Mouse (Mus musculus) limb, embryonic 14.5 days (tissue): ENCODE data around the gene 2310007B03Rik. TPM values are rescaled to one million over a fixed set of nuclear protein-coding genes. Genes with fewer than 3 reads are reported as not detected.

Experiments used
- ATAC-seq: fragments of 200-750 bp; cut with Nextera tagmentation; 2 replicates; pipeline ENCODE4 v1.8.0; 2017; ENCODE audit warnings: low read depth, moderate number of reproducible peaks, moderate TSS enrichment; ENCODE audit not compliant: low FRiP score
- DNase-seq: peaks from one replicate; pipeline ENCODE4 v3.0.0-alpha.2; 2015; ENCODE audit warnings: low spot score
- H3K27ac ChIP-seq: fragments of 300-500 bp; sonication (generic); replicated peaks from 2 replicates; pipeline ENCODE4 v1.5.1; 2014; ENCODE audit warnings: low read depth, mild to moderate bottlenecking, low read length, moderate library complexity, mixed read lengths
- H3K27me3 ChIP-seq: fragments of 300-500 bp; sonication (generic); 2 replicates; pipeline ENCODE4 v1.6.1; 2014; ENCODE audit warnings: low read length, mixed read lengths; ENCODE audit not compliant: control insufficient read depth, insufficient read depth
- H3K36me3 ChIP-seq: fragments of 300-500 bp; sonication (generic); 2 replicates; pipeline ENCODE4 v1.6.1; 2014; ENCODE audit warnings: mild to moderate bottlenecking, low read length, moderate library complexity, mixed read lengths; ENCODE audit not compliant: control insufficient read depth, insufficient read depth
- H3K4me1 ChIP-seq: fragments of 300-500 bp; sonication (generic); 2 replicates; pipeline ENCODE4 v1.6.1; 2014; ENCODE audit warnings: antibody characterized with exemption, low read length, mixed read lengths; ENCODE audit not compliant: control insufficient read depth, insufficient read depth
- H3K4me2 ChIP-seq: fragments of 300-500 bp; sonication (generic); replicated peaks from 2 replicates; pipeline ENCODE4 v1.6.1; 2014; ENCODE audit warnings: low read depth, mild to moderate bottlenecking, low read length, moderate library complexity; ENCODE audit not compliant: severe bottlenecking
- H3K4me3 ChIP-seq: fragments of 300-500 bp; sonication (generic); replicated peaks from 2 replicates; pipeline ENCODE4 v1.5.1; 2014; ENCODE audit warnings: low read length
- H3K9ac ChIP-seq: fragments of 300-500 bp; sonication (generic); 2 replicates; pipeline ENCODE4 v1.6.1; 2014; ENCODE audit warnings: mild to moderate bottlenecking, low read depth, low read length, moderate library complexity; ENCODE audit not compliant: severe bottlenecking
- H3K9me3 ChIP-seq: fragments of 300-500 bp; sonication (generic); 2 replicates; pipeline ENCODE4 v1.6.1; 2016; ENCODE audit warnings: low read length; ENCODE audit not compliant: control insufficient read depth
- POLR2A ChIP-seq: fragments of 200-500 bp; IDR thresholded peaks from 2 replicates; pipeline ENCODE4 v1.8.0; 2012; ENCODE audit warnings: inconsistent platforms, mild to moderate bottlenecking, moderate library complexity, borderline replicate concordance; ENCODE audit not compliant: insufficient read depth, insufficient read length; ENCODE audit errors: extremely low read depth
- WGBS: fragments of 180-500 bp; shearing (Covaris S2); extraction: QIAGEN DNeasy Blood & Tissue Kit; methylation state at CpG from one replicate; pipeline ENCODE4 v1.1.7; 2014; 5-methylcytosine and 5-hydroxymethylcytosine counted together
- polyA plus RNA-seq, 2 experiments: library from polyadenylated mRNA; depleted of rRNA in 1 of 2; stranded (reverse) in 1 of 2; unstranded in 1 of 2; fragments of >200 nt; fragmentation: Nextera tagmentation in 1 of 2; extraction: Ambion mirVana in 1 of 2; gene quantifications; 2 replicates each; pipeline versions ENCODE4 v1.2.1 to v1.2.3; 2012 to 2014

The 2310007B03Rik gene
- polyA plus RNA-seq, 2 experiments: 4.2 to 9.0 TPM

DNA sequence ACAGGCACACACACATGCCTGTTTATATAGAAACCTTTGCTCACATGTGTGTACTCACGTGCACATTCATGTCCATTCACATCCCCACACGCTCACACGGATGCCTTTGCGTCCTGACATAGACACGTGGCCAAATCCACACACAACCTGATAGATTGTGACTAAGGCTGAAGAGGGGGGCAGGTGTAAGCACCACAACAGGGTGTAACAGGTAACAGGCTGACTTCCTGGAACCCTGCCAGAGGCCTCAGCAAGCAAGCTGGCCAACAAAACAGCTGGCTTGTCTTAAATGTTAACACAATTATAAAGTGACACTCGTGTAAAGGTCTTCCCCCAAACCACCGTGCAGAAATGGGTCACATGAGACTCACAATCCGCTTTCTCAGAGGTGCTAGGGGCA lies 1.8 kb downstream of the 2310007B03Rik start:
- no peak for TF ChIP-seq POLR2A
- WGBS: 67% methylated on average over 8 of the region's 8 CpGs
- Histone ChIP-seq H3K4me1 (no peaks in the 10 kb centered on the region), H3K27me3 (no peaks in the 10 kb centered on the region), H3K4me3 (no peak overlapping the region), H3K9me3 (no peaks in the 10 kb centered on the region), H3K4me2 (no peak overlapping the region), H3K9ac (no peak overlapping the region), H3K36me3 (no peaks in the 10 kb centered on the region), H3K27ac (no peak overlapping the region)
- ATAC-seq: no peak
- no peak for DNase-seq

DNA sequence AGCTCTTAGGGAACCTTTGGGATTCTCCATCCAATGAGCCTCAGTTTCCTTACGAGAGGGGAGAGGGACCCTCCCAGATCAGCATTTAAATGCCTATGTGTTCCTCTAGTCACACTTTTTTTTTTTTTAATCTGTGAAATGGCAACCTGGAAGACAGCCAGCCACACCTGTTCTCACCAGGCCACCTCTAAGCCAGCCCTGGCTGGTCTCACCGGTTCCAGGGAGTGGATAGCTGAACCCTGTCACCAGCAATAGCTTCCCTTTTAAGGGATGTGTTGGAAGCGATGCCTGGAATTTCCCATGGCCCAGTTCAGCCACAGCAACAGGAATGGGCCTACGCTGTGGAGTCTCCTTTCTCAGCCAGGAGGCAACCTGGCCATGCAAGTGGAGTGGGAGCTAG lies 3.2 kb downstream of the 2310007B03Rik start:
- Histone ChIP-seq H3K9me3 (no peaks in the 10 kb centered on the region), H3K27me3 (no peaks in the 10 kb centered on the region), H3K4me2 (no peak overlapping the region), H3K27ac (no peak overlapping the region), H3K36me3 (no peaks in the 10 kb centered on the region), H3K4me1 (no peaks in the 10 kb centered on the region), H3K4me3 (no peak overlapping the region), H3K9ac (no peak overlapping the region)
- DNase-seq (no peak), ATAC-seq (no peak)
- TF ChIP-seq POLR2A: no peak
- 63% methylated on average over 4 of the region's 4 CpGs for WGBS

DNA sequence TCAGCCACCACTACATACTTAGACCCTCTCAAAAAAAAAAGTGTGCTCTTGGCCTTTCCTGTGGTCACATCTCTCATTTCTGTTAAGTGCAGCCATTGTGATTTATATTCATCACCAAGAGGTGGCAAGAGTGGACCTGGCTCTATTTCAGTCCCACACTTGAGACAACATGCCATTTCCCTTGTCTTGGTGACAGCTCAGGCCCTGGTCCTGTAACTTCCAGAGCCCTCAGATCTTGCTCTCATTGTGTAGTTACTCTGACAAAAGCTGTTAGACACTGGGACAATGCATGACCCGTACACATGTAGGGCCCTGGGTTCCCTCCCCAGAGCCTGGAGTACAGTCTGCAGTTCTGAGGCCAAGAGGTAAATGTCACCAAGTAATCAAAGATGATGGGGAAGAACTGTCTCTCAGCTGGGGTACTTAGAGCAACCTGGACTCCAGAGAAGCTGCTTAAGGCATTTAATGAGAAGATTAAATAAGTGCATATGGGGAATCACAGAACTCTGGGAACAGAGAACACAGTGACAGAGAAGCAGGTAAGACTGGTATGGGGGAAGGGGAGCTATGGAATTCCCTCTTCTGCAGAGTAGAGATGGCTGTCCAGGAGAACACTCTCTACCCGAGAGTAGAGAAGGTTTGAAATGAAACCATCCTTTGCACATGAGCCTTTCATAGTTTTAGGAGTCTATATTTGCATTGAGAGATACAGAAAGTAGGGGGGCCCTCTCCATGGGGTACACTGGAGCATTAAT lies 9.7 kb downstream of the 2310007B03Rik start:
- no peak for TF ChIP-seq POLR2A
- ATAC-seq: no peak
- Histone ChIP-seq H3K4me2 (no peak overlapping the region), H3K36me3 (no peaks in the 10 kb centered on the region), H3K4me1 (no peaks in the 10 kb centered on the region), H3K27me3 (no peaks in the 10 kb centered on the region), H3K4me3 (no peak overlapping the region), H3K9ac (no peak overlapping the region), H3K9me3 (no peaks in the 10 kb centered on the region), H3K27ac (no peak overlapping the region)
- WGBS: 58% methylated on average over 2 of the region's 2 CpGs
- DNase-seq: no peak

DNA sequence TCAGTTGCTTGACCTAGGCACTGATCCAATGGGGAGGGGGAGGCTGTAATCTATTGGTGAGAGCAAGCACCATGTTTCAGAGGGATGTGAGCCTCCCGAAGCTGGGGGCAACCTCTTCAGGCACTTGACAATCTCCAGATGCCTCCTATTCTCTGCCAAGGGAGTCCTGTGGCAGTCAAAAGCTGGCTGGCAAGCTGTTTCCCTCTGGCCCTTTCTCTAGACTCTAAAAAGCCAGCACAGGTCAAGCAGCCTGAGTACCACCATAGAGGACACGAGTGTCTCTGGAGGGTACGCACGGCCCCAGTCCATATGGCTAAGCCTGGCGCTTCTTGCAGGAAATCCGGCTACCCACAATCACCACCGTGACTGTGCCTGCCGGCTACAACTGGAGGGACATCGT lies 16.6 kb downstream of the 2310007B03Rik start:
- WGBS: 77% methylated on average over 9 of the region's 9 CpGs
- H3K4me1 ChIP-seq: no peaks in the 10 kb centered on the region

DNA sequence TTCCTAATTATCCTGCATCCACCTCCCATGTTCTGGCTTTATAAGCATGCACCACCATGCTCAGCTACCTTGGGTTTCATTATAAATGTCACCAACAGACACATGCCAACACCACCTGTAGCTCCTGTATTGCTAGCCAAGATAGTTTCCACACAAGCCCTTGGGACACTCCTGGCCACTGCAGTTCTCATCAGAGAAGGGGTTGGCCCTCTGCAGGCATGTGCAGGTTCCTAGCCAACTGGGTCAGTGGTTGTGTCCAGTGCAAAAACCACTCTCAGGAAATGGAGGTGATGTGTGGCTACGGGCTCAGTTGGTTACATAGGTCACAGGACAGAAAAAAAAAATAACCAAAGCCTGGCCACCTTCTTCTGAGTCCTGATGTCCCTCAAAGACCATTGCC lies 17.9 kb downstream of the 2310007B03Rik start:
- no peak for TF ChIP-seq POLR2A
- Histone ChIP-seq H3K9ac (no peak overlapping the region), H3K9me3 (no peaks in the 10 kb centered on the region), H3K4me1 (no peaks in the 10 kb centered on the region), H3K4me2 (no peak overlapping the region), H3K4me3 (no peak overlapping the region), H3K27ac (no peak overlapping the region), H3K36me3 (no peaks in the 10 kb centered on the region), H3K27me3 (no peaks in the 10 kb centered on the region)
- no peak for ATAC-seq
- WGBS: 90% methylated on average over 1 of the region's 1 CpGs
- DNase-seq: no peak

More for the DNA sequence above, 16.6 kb downstream of the 2310007B03Rik start:
- H3K9me3 ChIP-seq: no peaks in the 10 kb centered on the region
- H3K36me3 ChIP-seq: no peaks in the 10 kb centered on the region
- H3K4me2 ChIP-seq: no peak overlapping the region
- no peak overlapping the region for H3K27ac ChIP-seq
- no peak for TF ChIP-seq POLR2A
- H3K9ac ChIP-seq: no peak overlapping the region
- H3K27me3 ChIP-seq: no peaks in the 10 kb centered on the region
- DNase-seq: no peak
- no peak overlapping the region for H3K4me3 ChIP-seq
- no peak for ATAC-seq
